Mouse (Mus musculus) liver, postnatal 0 days (tissue): ENCODE measurements around the gene Popdc2. TPM values are rescaled to one million over a fixed set of nuclear protein-coding genes. Genes with fewer than 3 reads are reported as not detected.

Experiments used
- ATAC-seq: fragments of 200-750 bp; cut with Nextera tagmentation; 2 replicates; pipeline ENCODE4 v1.8.0; 2017; ENCODE audit warnings: mild to moderate bottlenecking, moderate library complexity
- DNase-seq: peaks from one replicate; pipeline ENCODE4 v3.0.0-alpha.2; 2016
- H3K27ac ChIP-seq: fragments of 300-500 bp; sonication (generic); 2 replicates; pipeline ENCODE4 v1.5.1; 2014; ENCODE audit warnings: antibody characterized with exemption, moderate library complexity, mild to moderate bottlenecking, low read depth
- H3K27me3 ChIP-seq: fragments of 300-500 bp; sonication (generic); 2 replicates; pipeline ENCODE4 v1.6.1; 2014; ENCODE audit warnings: low read length, control low read depth, mixed read lengths; ENCODE audit not compliant: insufficient read depth
- H3K36me3 ChIP-seq: fragments of 300-500 bp; sonication (generic); replicated peaks from 2 replicates; pipeline ENCODE4 v1.6.1; 2014; ENCODE audit warnings: mild to moderate bottlenecking, control low read depth, low read length, moderate library complexity, mixed read lengths; ENCODE audit not compliant: insufficient read depth
- H3K4me1 ChIP-seq: fragments of 300-500 bp; sonication (generic); 2 replicates; pipeline ENCODE4 v1.6.1; 2014; ENCODE audit warnings: antibody characterized with exemption, mild to moderate bottlenecking, control low read depth; ENCODE audit not compliant: insufficient read depth
- H3K4me2 ChIP-seq: fragments of 300-500 bp; sonication (generic); 2 replicates; pipeline ENCODE4 v1.6.1; 2014; ENCODE audit warnings: low read depth, mild to moderate bottlenecking, low read length, moderate library complexity, mixed read lengths
- H3K4me3 ChIP-seq: fragments of 300-500 bp; sonication (generic); 2 replicates; pipeline ENCODE4 v1.5.1; 2014; ENCODE audit warnings: low read depth, low read length
- H3K9ac ChIP-seq: fragments of 300-500 bp; sonication (generic); replicated peaks from 2 replicates; pipeline ENCODE4 v1.6.1; 2014; ENCODE audit warnings: mild to moderate bottlenecking, moderate library complexity
- H3K9me3 ChIP-seq: fragments of 300-500 bp; sonication (generic); 2 replicates; pipeline ENCODE4 v1.6.1; 2016; ENCODE audit warnings: mild to moderate bottlenecking, control low read depth, low read length, mixed read lengths
- CTCF ChIP-seq: sonication (generic); IDR thresholded peaks from 2 replicates; pipeline ENCODE4 v1.5.1; 2016; ENCODE audit warnings: antibody characterized with exemption, low read depth
- EP300 ChIP-seq: IDR thresholded peaks from 2 replicates; pipeline ENCODE4 v1.6.1; 2016; ENCODE audit warnings: antibody characterized with exemption, low read depth, mild to moderate bottlenecking
- WGBS: fragments of 180-500 bp; shearing (Covaris S2); extraction: QIAGEN DNeasy Blood & Tissue Kit; methylation state at CpG from one replicate; pipeline ENCODE4 v1.1.7; 2014; ENCODE audit not compliant: insufficient replicate concordance; 5-methylcytosine and 5-hydroxymethylcytosine counted together
- polyA plus RNA-seq: library from polyadenylated mRNA; unstranded; fragments of >200 nt; fragmentation: Nextera tagmentation; extraction: Ambion mirVana; gene quantifications from 2 replicates; pipeline ENCODE4 v1.2.1, GENCODE M21; 2015

The Popdc2 gene
- polyA plus RNA-seq, 1 experiment from 2014 or later: 12.6 TPM

- peaks cover 5% of the 10 kb centered on the region; the same call in 1 of the 2 replicates for H3K36me3 ChIP-seq
- no peak overlapping the region for H3K27ac ChIP-seq
- H3K9me3 ChIP-seq: no peaks in the 10 kb centered on the region
- no peak overlapping the region for H3K4me2 ChIP-seq
- no peak for DNase-seq
- H3K27me3 ChIP-seq: no peaks in the 10 kb centered on the region
- no peak for TF ChIP-seq EP300
- no peak for TF ChIP-seq CTCF
- no peak for ATAC-seq
- WGBS: 78% methylated on average over 3 of the region's 3 CpGs
- H3K4me3 ChIP-seq: no peak overlapping the region
- H3K9ac ChIP-seq: no peak overlapping the region
- peaks cover 30% of the 10 kb centered on the region for H3K4me1 ChIP-seq
These were observed 17.9 kb downstream of the Popdc2 start for GRCm38 (mm10) chr16:38379926-38380325.

- Histone ChIP-seq H3K9me3 (no peaks in the 10 kb centered on the region), H3K4me2 (no peak overlapping the region), H3K4me3 (no peak overlapping the region), H3K4me1 (peaks cover 25% of the 10 kb centered on the region), H3K36me3 (0 out of 2 replicates have a peak, but pooled peaks cover under 1% of the 10 kb centered on the region), H3K27me3 (no peaks in the 10 kb centered on the region), H3K27ac (no peak overlapping the region), H3K9ac (no peak overlapping the region)
- ATAC-seq (peak; percentile 54), DNase-seq (no peak)
- WGBS: 62% methylated on average over 2 of the region's 2 CpGs
- TF ChIP-seq CTCF: no peak
- TF ChIP-seq EP300: peak; percentile 64
These were observed 21.7 kb downstream of the Popdc2 start for GRCm38 (mm10) chr16:38383683-38384082.

- Histone ChIP-seq H3K9me3 (no peaks in the 10 kb centered on the region), H3K27me3 (no peaks in the 10 kb centered on the region), H3K4me3 (no peak overlapping the region), H3K36me3 (no peaks in the 10 kb centered on the region), H3K27ac (no peak overlapping the region), H3K9ac (no peak overlapping the region), H3K4me2 (no peak overlapping the region), H3K4me1 (peaks cover 22% of the 10 kb centered on the region)
- ATAC-seq (no peak), DNase-seq (peak; percentile 10)
- 80% methylated on average over 6 of the region's 6 CpGs for WGBS
- no peak for TF ChIP-seq CTCF
- no peak for TF ChIP-seq EP300
These were observed 23.2 kb downstream of the Popdc2 start for GRCm38 (mm10) chr16:38385184-38385634.

GRCm38 (mm10) chr16:38385700-38386099 is 23.7 kb downstream of the Popdc2 start:
- DNase-seq: no peak
- H3K4me2 ChIP-seq: no peak overlapping the region
- peaks cover 22% of the 10 kb centered on the region for H3K4me1 ChIP-seq
- WGBS: 87% methylated on average over 4 of the region's 4 CpGs
- H3K27me3 ChIP-seq: no peaks in the 10 kb centered on the region
- H3K9ac ChIP-seq: no peak overlapping the region
- TF ChIP-seq EP300 (no peak), CTCF (no peak)
- ATAC-seq: no peak
- H3K4me3 ChIP-seq: no peak overlapping the region
- no peak overlapping the region for H3K27ac ChIP-seq
- no peaks in the 10 kb centered on the region for H3K36me3 ChIP-seq
- no peaks in the 10 kb centered on the region for H3K9me3 ChIP-seq

- Histone ChIP-seq H3K4me2 (no peak overlapping the region), H3K27ac (no peak overlapping the region), H3K4me3 (no peak overlapping the region), H3K36me3 (no peaks in the 10 kb centered on the region), H3K9ac (no peak overlapping the region), H3K27me3 (no peaks in the 10 kb centered on the region), H3K4me1 (peaks cover 22% of the 10 kb centered on the region), H3K9me3 (no peaks in the 10 kb centered on the region)
- WGBS: 62% methylated on average over 6 of the region's 6 CpGs
- DNase-seq: peak; percentile 11
- no peak for TF ChIP-seq CTCF
- ATAC-seq: peak; percentile 38; the same call in 1 of the 2 replicates
These were observed 25.4 kb downstream of the Popdc2 start for GRCm38 (mm10) chr16:38387389-38387788.

GRCm38 (mm10) chr16:38388757-38389156 is 26.7 kb downstream of the Popdc2 start:
- no peaks in the 10 kb centered on the region for H3K36me3 ChIP-seq
- peaks cover 18% of the 10 kb centered on the region for H3K4me1 ChIP-seq
- no peaks in the 10 kb centered on the region for H3K27me3 ChIP-seq
- TF ChIP-seq EP300: no peak
- TF ChIP-seq CTCF: no peak
- DNase-seq: no peak
- no peak overlapping the region for H3K4me3 ChIP-seq
- H3K9me3 ChIP-seq: no peaks in the 10 kb centered on the region
- H3K9ac ChIP-seq: no peak overlapping the region
- 72% methylated on average over 6 of the region's 6 CpGs for whole genome bisulfite sequencing
- no peak overlapping the region for H3K27ac ChIP-seq
- ATAC-seq: no peak
- no peak overlapping the region for H3K4me2 ChIP-seq
